In genomic region chr4:129059922-129060321, GRCm38 (mm10) we compare ENCODE assay signal across 7 mouse cellular contexts. TPM values are rescaled to one million over a fixed set of nuclear protein-coding genes. Genes with fewer than 3 reads are reported as not detected.
DNase-seq lines count a peak whose midpoint lies in the region; ATAC-seq and TF ChIP-seq lines count a peak whose summit lies in the region.

No protein-coding gene starts in this region.

- TF ChIP-seq EP300 in liver, embryonic 14.5 days (IDR thresholded peaks at IDR 0.05; ENCODE audit: low read depth), result no peak

- peak overlapping the region; percentile 94 for H3K9ac ChIP-seq in forebrain, embryonic 14.5 days (ENCODE audit: low read length)
- H3K9ac ChIP-seq in liver, embryonic 14.5 days (replicated peaks), result peak overlapping the region; percentile 79
- peak overlapping the region; percentile 33; the same call in 1 of the 2 replicates for H3K9ac ChIP-seq in stomach, embryonic 16.5 days (ENCODE audit: low read length)

- no peak for TF ChIP-seq CTCF in liver, embryonic 14.5 days (IDR thresholded peaks at IDR 0.05; ENCODE audit: low read depth)

- H3K4me1 ChIP-seq in forebrain, embryonic 14.5 days (ENCODE audit: control insufficient read depth, insufficient read depth, low read length), result peaks cover 6% of the 10 kb centered on the region
- peaks cover 18 to 30% of the 10 kb centered on the region in 2 experiments for H3K4me1 ChIP-seq in liver, embryonic 14.5 days (replicated peaks; ENCODE audit: control insufficient read depth in 2 of 2, insufficient read depth in 2 of 2, low read length in 1 of 2)
- H3K4me1 ChIP-seq in stomach, embryonic 16.5 days (ENCODE audit: control insufficient read depth, insufficient read depth, low read length), result peaks cover 9% of the 10 kb centered on the region

- ATAC-seq in forebrain, embryonic 14.5 days, result no peak
- no peak for ATAC-seq in liver, embryonic 14.5 days (ENCODE audit: insufficient read depth)
- no peak for ATAC-seq in stomach, embryonic 16.5 days (ENCODE audit: insufficient read depth, low FRiP score)

- H3K4me2 ChIP-seq in forebrain, embryonic 14.5 days (ENCODE audit: low read length), result peak overlapping the region; percentile 100
- H3K4me2 ChIP-seq in liver, embryonic 14.5 days (ENCODE audit: low read depth), result peak overlapping the region; percentile 97
- H3K4me2 ChIP-seq in stomach, embryonic 16.5 days (ENCODE audit: low read depth, low read length), result peak overlapping the region; percentile 99

- H3K4me3 ChIP-seq in forebrain, embryonic 14.5 days (ENCODE audit: low read depth, low read length), result peak overlapping the region; percentile 91
- H3K4me3 ChIP-seq in liver, embryonic 14.5 days (ENCODE audit: insufficient read depth in 1 of 2, low read depth in 2 of 2, low read length in 2 of 2), result peak overlapping the region; percentile 31 to 80; a peak in 3 of 4 replicates
- H3K4me3 ChIP-seq in stomach, embryonic 16.5 days (replicated peaks; ENCODE audit: low read length), result peak overlapping the region; percentile 70; the same call in 1 of the 2 replicates

- H3K27me3 ChIP-seq in forebrain, embryonic 14.5 days (replicated peaks; ENCODE audit: control insufficient read depth, insufficient read depth, low read length), result no peaks in the 10 kb centered on the region
- H3K27me3 ChIP-seq in liver, embryonic 14.5 days (ENCODE audit: control insufficient read depth, insufficient read depth, low read length), result no peaks in the 10 kb centered on the region
- no peaks in the 10 kb centered on the region for H3K27me3 ChIP-seq in stomach, embryonic 16.5 days (ENCODE audit: control insufficient read depth, insufficient read depth, low read length)

- peak; percentile 2 for DNase-seq in thymus, postnatal 25 days
- no peak for DNase-seq in thymus, postnatal 14 days
- DNase-seq in forebrain, embryonic 14.5 days (ENCODE audit: low spot score), result no peak
- no peak for DNase-seq in liver, embryonic 14.5 days (ENCODE audit: low read depth in 3 of 3, low spot score in 3 of 3)
- DNase-seq in c-Kit-positive CD71-positive TER-119-positive erythroid progenitor cells, embryonic 14.5 days (ENCODE audit: low spot score), result no peak
- no peak for DNase-seq in cerebellum, adult 8-10 months

- H3K27ac ChIP-seq in forebrain, embryonic 14.5 days (ENCODE audit: low read depth, low read length), result no peak overlapping the region
- no peak overlapping the region for H3K27ac ChIP-seq in liver, embryonic 14.5 days
- H3K27ac ChIP-seq in stomach, embryonic 16.5 days (ENCODE audit: low read length), result no peak overlapping the region

- no peaks in the 10 kb centered on the region for H3K36me3 ChIP-seq in forebrain, embryonic 14.5 days (ENCODE audit: control insufficient read depth, insufficient read depth, low read length)
- no peaks in the 10 kb centered on the region for H3K36me3 ChIP-seq in liver, embryonic 14.5 days (replicated peaks; ENCODE audit: control insufficient read depth, insufficient read depth, low read depth)
- no peaks in the 10 kb centered on the region for H3K36me3 ChIP-seq in stomach, embryonic 16.5 days (ENCODE audit: control insufficient read depth, insufficient read depth, low read length)

- H3K9me3 ChIP-seq in forebrain, embryonic 14.5 days (replicated peaks; ENCODE audit: control insufficient read depth, low read length), result no peaks in the 10 kb centered on the region
- H3K9me3 ChIP-seq in liver, embryonic 14.5 days (ENCODE audit: control insufficient read depth, low read length), result no peaks in the 10 kb centered on the region
- no peaks in the 10 kb centered on the region for H3K9me3 ChIP-seq in stomach, embryonic 16.5 days (replicated peaks; ENCODE audit: control insufficient read depth, low read length)

- WGBS in forebrain, embryonic 14.5 days, result 56% methylated on average over 4 of the region's 4 CpGs
- 17% methylated on average over 4 of the region's 4 CpGs for WGBS in liver, embryonic 14.5 days (ENCODE audit: insufficient replicate concordance)
- 21% methylated on average over 4 of the region's 4 CpGs for WGBS in stomach, embryonic 16.5 days

RNA-seq across cellular contexts. Expression of gene Rnf19b, which starts 1.9 kb away (rescaled TPM):
- polyA plus RNA-seq in forebrain, embryonic 14.5 days (2014; fragmentation: Nextera tagmentation; extraction: Ambion mirVana), result 20.1 and 20.5 TPM in 2 replicates
- 9.5 and 11.2 TPM in 2 replicates for polyA plus RNA-seq in liver, embryonic 14.5 days (2012; rRNA removed)
- polyA plus RNA-seq in liver, embryonic 14.5 days (2014; fragmentation: Nextera tagmentation; extraction: Ambion mirVana), result 4.0 and 4.3 TPM in 2 replicates
- 7.1 and 7.2 TPM in 2 replicates for polyA plus RNA-seq in stomach, embryonic 16.5 days (2015; fragmentation: Nextera tagmentation; extraction: Ambion mirVana)

RNA-seq across cellular contexts. Expression of gene Tmem54, which starts 45.4 kb away (rescaled TPM):
- polyA plus RNA-seq in forebrain, embryonic 14.5 days (2014; fragmentation: Nextera tagmentation; extraction: Ambion mirVana), result not detected in 2 replicates
- polyA plus RNA-seq in liver, embryonic 14.5 days (2012; rRNA removed), result 1.2 and 1.4 TPM in 2 replicates
- polyA plus RNA-seq in liver, embryonic 14.5 days (2014; fragmentation: Nextera tagmentation; extraction: Ambion mirVana), result 1.1 and 1.3 TPM in 2 replicates
- 44.2 and 53.2 TPM in 2 replicates for polyA plus RNA-seq in stomach, embryonic 16.5 days (2015; fragmentation: Nextera tagmentation; extraction: Ambion mirVana)

Comparison
In these comparisons a context has a peak if more than half of its experiments do, and no peak if none do; other contexts are left out.
1. H3K9ac ChIP-seq: peak in every context shown above with its lines; median percentile 94 in forebrain, embryonic 14.5 days; 79 in liver, embryonic 14.5 days; 33 in stomach, embryonic 16.5 days.
2. RNA of gene Tmem54, which starts 45.4 kb away (polyA plus RNA-seq): 44.2 to 53.2 TPM in stomach, embryonic 16.5 days; 1.1 to 1.4 TPM in liver, embryonic 14.5 days and not detected in forebrain, embryonic 14.5 days; every median in the first group is over 10 times any median in the second.
3. Peak in every context shown above with its lines, with median percentiles within 50 percentile points of each other: H3K4me2 ChIP-seq and H3K4me3 ChIP-seq.